Mouse (Mus musculus): ENCODE results near the gene Rsrc1.

- no peak for TF ChIP-seq E2F4 (IDR thresholded peaks at IDR 0.05; ENCODE audit: insufficient read depth)
- TF ChIP-seq POLR2A (IDR thresholded peaks at IDR 0.05; ENCODE audit: insufficient read length, low read depth): no peak
- no peak for TF ChIP-seq CEBPB (IDR thresholded peaks at IDR 0.05; ENCODE audit: insufficient read depth, poor library complexity, severe bottlenecking)
- no peak for TF ChIP-seq TCF3 (IDR thresholded peaks at IDR 0.05; ENCODE audit: insufficient read length, low read depth)
- no peak for TF ChIP-seq MYOG (IDR thresholded peaks at IDR 0.05; ENCODE audit: control insufficient read depth in 1 of 3, insufficient read depth in 1 of 3, insufficient read length in 2 of 3, low read depth in 2 of 3)
- no peak for TF ChIP-seq POLR2AphosphoS2 (IDR thresholded peaks at IDR 0.05; ENCODE audit: insufficient read length, low read depth)
- TF ChIP-seq MAX (IDR thresholded peaks at IDR 0.05; ENCODE audit: low read depth): no peak
- TF ChIP-seq USF1 (IDR thresholded peaks at IDR 0.05; ENCODE audit: low read depth): no peak
Measured at GRCm38 (mm10) chr3:67284039-67284438, 302.8 kb downstream of the Rsrc1 start.

Data from myocyte (in vitro differentiated cells).